Mouse (Mus musculus) right cerebral cortex, postnatal 4 days (tissue): ENCODE results near the gene Rnf168.
A peak's percentile ranks its signal among the peaks of the same experiment; 100 is the strongest.
"Not testable (repeated sequence)": the region's sequence is repeated elsewhere in the genome, so short reads cannot be mapped to it uniquely, and the experiment has no call there.

Source experiments
- DNase-seq: peaks from one replicate; pipeline ENCODE4 v3.0.0-alpha.2; 2022

The Rnf168 gene

DNA sequence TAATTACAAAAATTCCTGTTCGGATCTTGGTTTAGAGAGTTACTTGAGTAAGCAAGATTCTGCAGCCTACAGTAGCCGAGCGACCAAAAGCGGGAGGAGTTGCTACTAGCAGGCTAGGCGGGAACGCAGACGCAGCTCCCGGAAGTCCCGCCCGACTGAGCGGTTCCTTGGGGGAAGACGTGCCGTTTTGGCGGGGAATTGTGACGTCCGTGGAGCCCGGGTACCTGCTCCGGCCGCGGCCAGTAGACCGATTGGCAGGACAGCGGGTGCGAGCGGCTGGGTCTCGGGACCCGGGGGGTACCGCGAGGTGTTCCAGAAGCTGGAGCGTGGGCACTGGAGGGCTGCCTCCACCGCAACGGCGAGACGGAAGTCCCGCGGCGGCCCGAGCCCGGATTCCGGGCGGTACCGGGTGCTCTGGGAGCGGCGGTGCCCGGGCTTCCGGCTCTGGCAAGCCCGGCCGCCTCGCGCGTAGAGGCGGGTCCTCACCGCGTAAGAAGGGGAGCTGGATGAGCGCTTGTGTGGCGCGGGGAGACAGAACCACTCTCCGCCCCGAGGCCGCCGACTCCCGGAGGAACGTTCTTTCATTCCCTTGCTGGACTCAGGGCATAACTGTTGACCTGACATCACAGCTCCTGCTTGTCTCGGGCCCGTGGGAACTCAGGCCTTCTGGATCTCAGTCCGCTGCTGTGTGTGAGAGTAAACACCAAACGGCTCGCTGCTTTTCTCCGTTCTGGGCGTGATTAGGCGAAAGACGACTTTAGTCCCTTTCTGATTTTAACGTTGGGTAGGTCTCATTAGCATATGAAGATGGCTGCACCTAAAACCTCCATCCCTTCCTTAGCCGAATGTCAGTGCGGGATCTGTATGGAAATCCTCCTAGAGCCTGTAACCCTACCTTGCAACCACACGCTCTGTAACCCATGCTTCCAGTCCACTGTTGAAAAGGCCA lies at the start of gene Rnf168:
Gene Rnf168, plus strand, starts transcription at position 152 of the 949 bp plus-strand sequence.
- peak; percentile 84 for DNase-seq

DNA sequence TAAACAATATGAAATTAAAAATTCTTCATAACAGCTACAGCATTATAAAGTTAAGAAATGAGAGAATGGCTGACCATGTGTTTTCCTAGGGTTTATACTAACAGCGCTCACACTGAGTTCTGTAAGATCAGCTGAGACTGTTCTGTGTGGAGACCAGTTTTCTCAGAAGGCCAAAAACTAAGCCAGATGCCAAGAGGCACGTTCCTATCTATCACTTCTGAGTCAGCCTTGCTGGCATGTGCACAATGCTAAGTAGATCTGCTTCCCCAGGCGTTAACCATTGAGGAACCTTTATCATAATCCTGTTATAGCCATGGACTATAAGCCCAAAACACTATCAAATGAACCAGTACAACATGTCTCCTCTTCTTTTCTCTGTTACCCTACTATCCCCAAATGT lies 45.2 kb upstream of the Rnf168 start:
- DNase-seq = not testable (repeated sequence)

DNA sequence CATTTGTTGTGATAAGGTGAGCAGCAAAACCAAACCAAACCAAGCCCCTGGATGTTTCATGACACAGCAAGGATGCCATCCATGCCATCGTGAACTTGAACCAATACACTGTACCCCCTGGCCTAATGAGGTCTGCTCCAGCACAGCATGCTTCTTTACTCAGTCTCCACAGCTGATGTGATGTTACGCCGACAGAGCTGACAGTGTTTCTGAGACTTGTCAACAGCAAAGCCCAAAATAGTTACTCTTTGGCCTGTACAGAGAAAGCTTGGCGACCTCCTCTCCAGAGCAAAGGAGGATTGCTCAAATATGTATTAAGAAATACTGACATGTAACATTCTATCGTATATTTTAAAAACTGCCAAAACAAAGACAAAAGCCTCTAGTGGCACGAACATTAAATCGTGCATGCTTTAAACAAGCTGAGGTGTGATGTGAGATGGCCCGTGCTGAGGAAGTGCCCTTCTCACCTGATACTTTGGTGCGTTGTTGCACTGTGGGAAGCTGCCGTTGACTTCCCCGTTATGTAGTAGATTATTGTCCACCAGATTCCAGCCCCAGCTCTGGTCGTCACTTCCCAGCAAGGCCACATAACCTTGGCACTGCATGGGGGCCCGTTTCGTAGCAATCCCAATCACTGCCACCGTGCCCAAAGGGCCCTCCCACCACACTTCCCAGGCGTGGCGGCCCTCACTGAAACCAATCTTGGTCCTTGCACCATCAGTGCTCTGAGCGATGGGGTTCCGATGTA lies 39.2 kb upstream of the Rnf168 start:
- DNase-seq = no peak

DNA sequence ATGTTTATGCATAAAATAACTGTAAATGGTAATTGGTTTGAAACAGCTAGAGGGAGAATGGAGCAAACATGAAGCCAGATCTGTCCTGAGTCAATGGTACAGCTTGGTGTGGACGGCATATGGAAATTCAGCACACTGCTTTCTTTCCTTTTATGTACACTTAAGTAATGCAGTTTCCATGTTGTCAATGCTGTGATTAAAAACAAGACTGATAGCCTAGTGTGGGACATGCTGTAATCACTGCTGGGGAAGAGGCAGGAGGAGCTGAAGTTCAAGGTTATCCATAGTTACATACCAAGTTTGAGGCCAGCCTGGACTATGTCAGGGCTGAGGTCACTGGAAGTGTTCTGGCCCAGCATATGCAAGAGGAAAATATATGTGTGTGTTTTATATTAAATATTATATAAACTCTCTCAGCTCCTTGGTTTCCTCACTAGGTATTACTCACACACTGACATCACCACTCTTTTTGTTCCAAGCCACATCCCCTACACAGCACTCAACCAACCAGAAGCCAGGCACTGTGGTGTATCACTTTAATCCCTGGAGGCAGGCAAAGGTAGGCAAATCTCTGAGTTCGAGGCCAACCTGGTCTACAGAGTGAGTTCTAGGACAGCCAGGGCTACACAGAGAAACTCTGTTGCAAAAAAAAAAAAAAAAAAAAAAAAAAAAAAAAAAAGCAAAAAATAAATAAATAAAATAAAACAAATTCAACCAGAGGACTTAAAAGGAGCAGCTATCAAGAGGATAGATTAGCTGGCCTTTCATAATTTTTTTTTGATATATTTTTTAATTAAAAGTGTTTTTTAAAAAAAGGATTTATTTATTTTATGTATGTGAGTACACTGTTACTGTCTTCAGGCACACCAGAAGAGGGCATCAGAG lies 37.6 kb upstream of the Rnf168 start:
- DNase-seq = no peak

DNA sequence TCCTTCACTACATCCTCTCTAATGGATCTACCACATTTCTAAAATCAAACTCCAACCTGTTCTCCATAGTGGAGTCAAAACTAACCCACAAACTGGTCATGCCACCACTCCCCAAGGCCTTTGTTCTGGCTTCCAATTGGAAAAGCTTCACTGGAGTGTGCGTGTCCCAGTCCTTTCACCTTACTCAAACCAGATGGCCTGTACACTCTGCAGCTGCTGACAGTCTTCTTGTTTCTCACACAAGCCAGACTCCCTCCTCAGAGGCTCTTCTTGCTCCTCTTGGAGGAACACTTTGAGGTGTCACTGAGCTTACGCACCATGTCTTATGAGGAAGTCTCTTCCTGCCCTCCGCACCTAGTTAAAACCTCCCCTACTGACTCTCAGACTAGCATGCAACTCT lies 33.4 kb upstream of the Rnf168 start:
- DNase-seq = no peak

DNA sequence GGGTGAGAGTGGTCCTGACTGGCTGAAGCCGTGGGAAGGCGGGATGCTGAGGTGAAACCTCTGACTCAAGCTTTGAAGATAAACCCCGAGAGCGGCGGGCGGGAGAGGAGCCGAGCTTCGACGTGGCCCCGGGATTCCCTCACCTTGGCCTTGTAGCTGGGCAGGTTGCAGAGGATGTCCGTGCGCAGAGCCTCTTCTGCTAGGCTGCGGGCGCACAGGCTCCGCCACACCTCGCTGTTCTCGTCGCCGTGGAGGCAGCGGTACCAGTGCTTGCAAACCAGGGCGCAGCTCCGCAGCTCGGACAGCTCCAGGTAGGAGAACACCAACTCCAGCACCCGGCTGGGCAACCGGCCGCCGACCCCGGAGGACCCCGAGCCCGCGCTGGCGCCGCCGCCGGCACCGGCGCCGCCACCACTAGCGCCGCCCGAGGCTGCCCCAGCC lies 30.9 kb upstream of the Rnf168 start:
- DNase-seq = peak; percentile 44

DNA sequence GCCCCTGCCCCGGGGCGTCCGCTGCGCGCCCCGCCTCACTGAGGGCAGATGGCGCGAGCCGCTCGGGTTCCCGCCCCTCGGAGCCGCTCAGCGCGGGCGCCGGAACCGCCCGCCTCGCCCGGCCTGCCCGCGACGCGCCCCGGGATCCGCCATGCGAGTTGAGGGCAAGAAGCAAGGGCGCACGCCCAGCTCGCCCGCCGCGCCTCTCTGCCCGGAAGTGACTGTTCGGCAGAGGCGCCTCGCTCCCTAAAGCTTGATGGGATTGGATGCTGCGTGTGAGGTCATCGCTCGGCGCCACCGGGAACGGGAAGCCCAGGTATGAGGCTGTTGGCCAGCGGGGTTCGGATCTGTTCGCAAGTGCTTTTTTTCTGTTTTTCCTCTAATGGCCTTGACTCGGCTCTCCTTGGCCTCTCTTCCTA lies 30.3 kb upstream of the Rnf168 start, which contains the start of the genes Fbxo45 and Wdr53:
Gene Fbxo45, minus strand, starts transcription at position 207 of the 419 bp plus-strand sequence.
Gene Wdr53, plus strand, starts transcription at position 276 of the 419 bp plus-strand sequence.
- DNase-seq = peak; percentile 96

DNA sequence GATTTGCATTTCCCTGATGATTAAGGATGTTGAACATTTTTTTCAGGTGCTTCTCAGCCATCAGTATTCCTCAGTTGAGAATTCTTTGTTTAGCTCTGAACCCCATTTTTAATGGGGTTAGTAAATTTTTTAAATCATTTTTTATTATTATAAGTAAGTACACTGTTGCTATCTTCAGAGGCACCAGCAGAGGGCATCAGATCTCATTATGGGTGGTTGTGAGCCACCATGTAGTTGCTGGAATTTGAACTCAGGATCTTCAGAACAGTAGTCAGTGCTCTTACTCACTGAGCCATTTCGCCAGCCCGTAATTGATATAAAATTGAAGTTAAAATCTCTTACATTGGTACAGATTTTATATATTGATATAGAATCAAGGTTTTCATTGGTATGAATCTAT lies 13.0 kb upstream of the Rnf168 start:
- not testable (repeated sequence) for DNase-seq

DNA sequence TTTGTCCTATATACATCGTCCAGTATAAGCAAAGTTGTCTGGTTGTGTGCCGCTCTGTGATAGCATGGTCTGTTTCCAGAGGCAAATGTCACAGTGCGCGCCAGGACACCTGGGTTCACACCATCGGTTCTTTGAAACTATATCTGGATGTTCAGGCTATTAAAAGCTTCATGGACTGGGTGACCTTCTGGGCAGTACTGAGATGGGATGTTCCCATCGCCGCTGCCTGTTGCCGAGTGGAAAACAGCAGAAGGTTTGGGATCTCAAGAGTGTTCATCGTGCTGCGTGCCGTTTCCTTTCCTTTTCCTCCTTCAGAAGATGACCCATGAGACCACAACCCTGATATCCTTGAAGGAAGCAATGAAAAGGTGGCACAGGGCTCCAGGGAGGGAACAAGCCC lies 6.0 kb upstream of the Rnf168 start, which contains the start of gene Smco1:
Gene Smco1, plus strand, starts transcription at position 178 of the 400 bp plus-strand sequence.
- DNase-seq = no peak

DNA sequence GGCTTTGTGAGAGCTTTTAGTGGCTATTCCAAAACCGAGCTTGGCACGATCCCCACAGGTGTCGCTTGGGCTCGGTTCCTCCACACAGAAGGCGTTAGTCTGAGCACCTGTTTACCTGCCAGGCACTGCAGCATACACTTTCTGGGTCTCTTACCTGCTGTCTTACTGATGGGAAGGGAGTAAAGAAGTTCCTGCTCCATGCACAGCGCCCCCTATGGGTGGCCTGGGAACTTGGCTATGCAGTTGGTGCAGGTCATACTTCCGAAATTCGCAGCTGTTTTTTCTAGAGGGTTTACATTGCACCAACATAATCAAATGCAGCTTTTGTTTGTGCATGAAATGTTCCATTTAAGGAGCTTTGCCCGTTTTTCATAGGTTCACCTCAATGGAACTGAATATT lies 3.9 kb upstream of the Rnf168 start:
- DNase-seq = peak; percentile 11

DNA sequence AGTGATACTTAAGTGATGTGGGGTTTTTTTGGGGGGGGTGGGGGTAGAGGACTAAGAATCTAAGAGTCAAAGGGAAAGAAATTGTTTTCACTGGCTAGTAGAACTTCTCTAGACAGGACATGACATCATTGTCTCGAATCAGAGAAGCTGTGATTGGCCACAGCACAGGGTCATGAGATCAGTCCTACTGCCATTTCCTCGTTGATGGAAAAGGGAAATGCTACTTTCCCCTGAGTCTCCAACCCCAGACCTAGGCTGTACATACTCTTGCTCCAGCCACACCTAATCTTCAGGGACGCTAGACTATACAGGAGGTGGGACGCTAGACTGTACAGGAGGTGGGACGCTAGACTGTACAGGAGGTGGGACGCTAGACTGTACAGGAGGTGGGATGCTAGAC lies 2.2 kb upstream of the Rnf168 start:
- DNase-seq = no peak

DNA sequence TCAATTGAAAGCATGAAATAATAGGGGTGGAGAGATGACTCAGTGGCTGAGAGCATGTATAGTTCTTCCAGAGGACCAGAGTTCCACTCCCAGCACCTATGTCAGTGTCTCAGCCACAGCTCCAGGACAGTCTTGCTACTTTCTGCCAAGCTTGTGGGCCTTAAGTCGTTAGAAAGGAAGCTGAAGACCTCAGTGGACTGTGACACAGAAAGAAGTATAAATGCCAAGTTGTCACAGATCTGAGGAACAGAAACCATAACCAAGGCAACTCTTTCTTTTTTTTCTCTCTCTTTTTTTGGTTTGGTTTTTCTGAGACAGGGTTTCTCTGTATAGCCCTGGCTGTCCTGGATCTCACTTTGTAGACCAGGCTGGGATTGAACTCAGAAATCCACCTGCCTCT lies 1.4 kb upstream of the Rnf168 start:
- no peak for DNase-seq

DNA sequence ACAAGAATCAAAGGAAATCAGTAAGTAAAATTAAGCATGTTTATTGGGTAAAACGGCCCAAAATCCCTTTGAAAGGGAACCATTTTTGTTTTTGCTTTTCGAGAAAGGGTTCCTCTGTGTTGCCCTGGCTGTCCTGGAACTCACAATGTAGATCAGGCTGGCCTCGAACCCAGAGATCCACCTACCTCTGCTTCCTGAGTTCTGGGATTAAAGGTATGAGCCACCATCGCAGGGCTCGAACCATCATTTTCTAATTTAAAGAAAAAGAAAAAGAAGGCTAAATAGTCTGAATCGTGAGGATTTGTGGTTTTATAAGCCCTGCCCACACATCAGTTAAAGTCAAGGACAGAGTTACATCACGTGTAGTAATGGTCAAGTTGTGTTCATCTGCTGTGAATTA lies 1.1 kb downstream of the Rnf168 start:
- no peak for DNase-seq

DNA sequence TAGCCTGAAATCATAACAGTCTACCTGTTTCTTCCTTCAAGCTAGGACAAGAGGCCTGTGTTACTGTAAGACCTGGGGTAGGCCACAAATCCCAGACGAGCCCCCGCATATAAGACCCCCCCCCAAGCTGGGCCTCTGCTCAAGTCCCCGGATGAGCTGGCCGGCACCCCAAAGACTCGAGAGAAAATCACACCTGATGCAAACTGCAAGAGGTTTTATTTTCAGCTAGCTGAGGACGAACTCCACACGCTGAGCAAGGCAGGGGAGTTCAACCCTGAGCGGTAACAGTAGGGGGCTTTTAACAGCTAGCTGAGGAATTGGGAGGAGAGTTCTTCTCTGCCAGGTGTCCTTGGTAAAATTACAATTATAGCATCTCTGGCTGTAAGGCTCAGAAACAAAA lies 3.0 kb downstream of the Rnf168 start:
- DNase-seq = no peak

DNA sequence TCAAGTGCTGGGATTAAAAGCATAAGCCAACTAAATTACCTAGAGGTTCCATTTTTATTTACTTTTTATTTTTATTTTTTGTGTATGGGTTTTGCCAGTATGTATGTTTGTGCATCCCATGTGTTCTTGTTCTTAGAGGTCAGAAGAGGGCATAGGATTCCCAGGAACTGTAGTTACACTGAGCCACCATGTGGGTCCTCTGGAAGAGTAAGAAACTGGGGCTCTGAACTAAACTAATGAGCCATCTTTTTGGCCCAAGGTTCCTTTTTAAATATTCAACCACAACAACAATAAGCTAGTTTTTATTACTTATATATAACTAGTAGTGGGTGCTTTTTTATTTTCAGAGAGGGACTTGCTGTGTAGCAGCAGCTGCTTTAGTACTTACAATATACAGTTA lies 5.3 kb downstream of the Rnf168 start:
- no peak for DNase-seq

DNA sequence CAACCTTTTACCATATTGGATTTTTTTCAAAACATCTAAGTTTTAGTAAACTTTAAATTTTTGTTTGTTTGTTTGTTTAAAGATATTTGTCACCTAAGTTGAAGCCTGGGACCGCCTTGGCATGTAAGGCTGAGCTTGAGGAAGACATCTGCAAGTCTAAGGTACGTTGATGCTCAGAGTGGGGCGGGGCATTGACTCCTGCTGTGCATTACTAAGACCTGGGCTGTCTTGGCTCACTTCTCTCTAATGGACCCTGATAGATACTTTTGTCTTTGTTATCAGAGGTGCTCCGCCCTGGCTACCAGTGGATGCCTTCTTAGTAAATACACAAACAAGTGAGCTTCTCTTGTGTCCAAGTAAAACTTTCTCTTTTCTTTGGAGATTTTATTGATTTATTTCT lies 14.6 kb downstream of the Rnf168 start:
- DNase-seq = no peak

DNA sequence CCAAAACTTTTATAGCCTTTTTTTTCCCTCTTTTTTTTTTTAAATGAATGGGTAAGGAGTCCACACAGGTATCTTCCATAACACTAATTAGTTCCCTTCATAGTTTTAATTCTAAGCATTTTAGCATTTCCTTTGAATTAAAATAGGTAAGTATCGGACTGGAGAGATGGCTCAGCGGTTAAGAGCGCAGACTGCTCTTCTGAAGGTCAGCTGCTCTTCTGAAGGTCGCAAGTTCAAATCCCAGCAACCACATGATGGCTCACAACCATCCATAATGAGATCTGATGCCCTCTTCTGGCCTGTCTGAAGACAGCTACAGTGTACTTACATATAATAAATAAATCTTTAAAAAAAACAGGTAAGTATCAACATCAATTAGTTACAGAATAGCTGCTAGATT lies 22.4 kb downstream of the Rnf168 start:
- DNase-seq = not testable (repeated sequence)

DNA sequence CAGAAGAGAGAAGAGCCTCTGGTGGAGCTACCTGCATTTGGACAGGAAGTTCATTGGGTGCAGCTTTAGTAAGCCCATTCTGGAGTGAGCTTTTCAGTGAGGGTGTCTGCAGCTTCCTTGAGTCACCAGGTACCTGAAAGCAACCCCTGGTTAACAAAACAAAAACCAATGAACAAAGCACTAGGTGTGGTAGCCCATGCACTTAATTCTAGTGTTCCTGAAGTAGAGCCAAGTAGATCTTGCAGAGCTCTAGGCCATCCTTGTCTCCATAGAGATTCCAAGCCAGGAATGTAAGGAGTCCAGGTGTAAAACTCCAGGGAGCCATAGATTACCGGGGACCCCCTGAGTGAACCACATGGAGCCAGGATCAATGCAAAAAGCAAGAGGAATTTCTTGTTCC lies 25.8 kb downstream of the Rnf168 start:
- no peak for DNase-seq

DNA sequence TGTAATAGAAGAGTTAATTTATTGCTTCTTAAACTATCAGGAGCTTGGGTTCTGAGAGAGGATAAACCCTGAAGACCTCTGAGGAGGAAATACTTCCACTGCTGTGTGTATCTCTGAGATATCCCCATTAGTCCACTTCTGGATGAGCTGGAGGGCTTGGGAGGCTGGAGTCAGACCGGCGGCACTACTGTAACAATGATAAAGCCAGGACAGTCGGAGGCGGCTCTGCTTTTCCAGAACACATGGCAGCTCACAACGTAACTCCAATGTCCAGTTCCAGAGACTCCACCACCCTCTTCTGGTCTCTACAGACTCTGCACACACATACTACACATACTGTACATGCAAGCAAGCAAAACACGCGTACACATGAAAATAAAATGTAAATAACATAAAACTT lies 26.6 kb downstream of the Rnf168 start:
- DNase-seq = no peak

DNA sequence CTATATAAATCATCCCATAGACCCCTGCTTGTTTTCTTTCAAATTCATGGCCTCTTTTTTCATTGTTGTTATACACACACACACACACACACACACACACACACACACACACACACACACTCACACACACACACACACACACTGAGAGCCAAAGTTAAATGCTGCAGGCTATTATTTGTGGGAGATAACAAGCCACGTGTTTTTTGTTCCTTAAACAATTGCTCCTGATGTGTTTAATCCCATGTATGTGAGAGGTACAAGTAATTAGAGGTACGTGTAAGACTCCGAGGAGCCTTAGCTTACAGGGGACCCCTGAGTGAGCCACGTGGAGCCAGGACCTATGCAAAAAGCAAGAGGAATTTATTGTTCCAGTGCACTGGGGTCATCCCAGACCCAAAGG lies 34.7 kb downstream of the Rnf168 start:
- no peak for DNase-seq

DNA sequence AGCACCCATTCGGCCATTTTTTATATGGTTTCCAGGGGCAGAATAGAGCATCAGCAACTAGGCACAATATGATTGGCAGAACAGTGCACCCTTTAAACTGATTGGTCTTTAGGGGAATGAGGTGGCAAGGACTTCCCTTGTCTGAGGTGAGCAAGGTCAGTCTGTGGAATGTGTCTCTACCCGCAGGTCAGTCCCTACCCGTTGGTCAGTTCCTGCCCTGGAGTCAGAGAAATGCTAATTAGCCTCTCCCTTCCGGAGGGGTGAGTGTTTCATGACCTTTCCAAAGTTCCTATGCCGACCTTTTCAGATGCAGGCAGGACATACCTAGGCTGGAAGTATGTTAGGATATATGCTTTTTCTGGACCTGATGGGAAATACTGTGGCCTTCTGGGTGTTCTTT lies 35.1 kb downstream of the Rnf168 start:
- no peak for DNase-seq

DNA sequence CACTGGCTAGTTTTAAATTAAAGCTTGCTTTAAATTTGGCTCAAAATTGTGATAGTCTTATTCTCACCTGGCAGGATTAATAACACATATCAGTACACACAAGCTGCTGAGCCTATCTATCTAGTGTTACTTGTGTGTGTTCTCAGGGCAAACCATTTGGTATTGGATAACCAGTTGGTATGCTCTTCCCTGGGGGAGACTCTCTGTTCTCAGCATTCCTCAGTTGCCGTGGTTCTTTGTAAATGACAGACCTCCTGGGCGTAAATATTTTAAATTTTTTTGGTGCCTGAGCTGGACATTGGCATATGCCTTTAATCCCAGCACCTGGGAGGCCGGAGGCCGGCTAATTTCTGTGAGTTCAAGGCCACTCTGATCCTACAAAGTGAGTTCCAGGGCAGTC lies 35.6 kb downstream of the Rnf168 start:
- no peak for DNase-seq

DNA sequence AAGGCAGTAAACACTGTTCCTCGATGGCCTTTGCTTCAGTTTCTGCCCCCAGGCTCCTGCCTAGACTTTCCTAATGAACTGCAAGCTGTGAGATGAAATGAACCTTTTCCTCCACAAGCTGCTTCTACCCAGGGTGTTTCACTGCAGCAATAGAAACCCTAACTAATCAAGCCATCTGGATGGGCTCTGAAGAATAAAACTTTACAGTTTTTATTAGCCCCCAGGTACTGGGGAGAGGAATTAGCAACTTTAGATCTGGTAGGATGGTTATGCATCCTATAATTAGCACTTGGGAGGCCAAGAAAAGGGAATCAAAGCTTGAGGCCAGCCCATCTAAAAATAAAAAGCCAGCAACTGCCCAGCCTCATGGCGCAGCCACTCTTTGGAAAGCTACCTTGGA lies 39.3 kb downstream of the Rnf168 start:
- DNase-seq = no peak
